Mouse (Mus musculus): ENCODE data around the gene Opcml.

Gene Opcml

GRCm38 (mm10) chr9:28605561-28605960, 815.0 kb downstream of the Opcml start:
- intact Hi-C loops (cut with DNase I) = no loop called here

DNA sequence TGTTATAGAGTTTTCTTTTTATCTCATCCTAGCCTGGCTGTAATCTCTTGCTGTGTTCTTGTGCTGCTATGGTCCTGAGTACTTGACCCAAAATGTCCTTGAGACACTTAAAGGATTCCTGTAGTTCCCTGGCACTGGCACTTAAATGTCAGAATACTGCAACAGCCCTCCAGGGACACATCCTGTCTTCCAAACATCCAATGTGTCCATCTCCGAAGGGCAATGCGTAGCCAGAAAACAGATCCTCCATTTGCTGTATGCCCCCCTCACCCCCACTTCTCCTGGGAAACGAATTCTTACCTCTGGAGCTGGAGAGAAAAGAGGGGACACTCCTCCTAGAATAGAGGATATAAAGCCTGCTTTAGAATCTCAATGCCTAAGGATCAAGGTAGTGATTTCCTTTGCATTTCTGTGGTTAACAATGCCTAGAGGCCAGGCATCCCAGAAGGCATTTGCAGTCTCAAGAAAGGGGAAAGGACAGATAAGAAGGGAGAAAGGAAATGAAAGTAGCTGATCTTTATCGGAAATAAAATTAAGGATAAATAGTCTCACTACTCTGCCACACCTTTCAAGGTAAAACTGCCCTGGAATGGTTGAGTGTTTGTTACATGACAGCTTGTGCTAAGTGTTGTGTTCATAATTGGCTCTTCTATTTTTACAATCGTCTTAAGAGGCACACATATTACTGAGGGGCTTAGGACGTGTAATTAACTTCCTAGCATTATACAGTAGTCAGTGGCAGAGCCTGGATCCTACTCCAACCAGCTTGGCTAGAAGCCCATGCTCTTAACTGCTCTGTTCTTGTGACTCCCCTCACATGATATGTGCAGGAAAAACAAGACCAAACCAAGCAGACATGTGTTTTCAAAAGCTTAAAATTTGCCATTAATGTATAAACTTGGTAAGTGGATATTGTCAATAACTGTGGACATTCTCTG, 823.4 kb downstream of the Opcml start:
- intact Hi-C loops (cut with DNase I) = no loop called here

GRCm38 (mm10) chr9:28615447-28615846, 824.9 kb downstream of the Opcml start:
- intact Hi-C loops (cut with DNase I) = no loop called here

GRCm38 (mm10) chr9:28617666-28618065, 827.1 kb downstream of the Opcml start:
- intact Hi-C loops (cut with DNase I) = no loop called here

DNA sequence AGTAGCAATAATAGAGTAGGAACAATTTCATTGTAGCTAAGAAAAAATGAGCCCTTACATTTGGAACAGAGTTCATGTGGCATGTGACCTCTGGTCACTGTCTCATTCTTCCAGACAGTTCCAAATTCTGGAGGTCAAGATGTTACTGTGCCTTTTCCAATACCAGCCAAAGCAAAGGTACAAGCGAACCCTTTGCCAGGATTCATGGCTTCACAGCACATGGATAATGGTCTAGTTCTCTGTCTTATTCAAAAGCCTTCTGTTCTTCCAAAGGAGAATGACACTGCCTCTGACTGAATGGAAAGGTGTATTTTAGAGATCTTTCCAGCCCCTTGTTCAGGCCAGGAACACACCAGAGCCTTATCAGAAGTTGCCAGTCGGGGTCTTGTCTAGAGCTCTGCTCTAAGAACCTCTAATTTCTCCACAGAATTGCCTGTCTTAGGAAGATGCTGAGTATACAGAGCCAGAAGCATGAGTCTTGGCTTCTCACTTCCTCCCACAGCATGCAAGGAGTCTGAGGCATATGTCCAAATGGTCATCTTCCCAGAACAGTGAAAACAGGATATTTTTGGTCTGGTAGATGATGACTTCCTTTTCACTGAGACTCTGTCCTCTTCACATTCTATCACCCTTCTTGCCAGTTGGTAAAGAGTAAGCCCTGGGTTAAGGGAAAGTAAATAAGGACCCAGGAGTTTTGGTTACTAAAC, 827.8 kb downstream of the Opcml start:
- intact Hi-C loops (cut with DNase I) = no loop called here

GRCm38 (mm10) chr9:28621939-28622338, 831.4 kb downstream of the Opcml start:
- intact Hi-C loops (cut with DNase I) = no loop called here

GRCm38 (mm10) chr9:28624870-28625269, 834.3 kb downstream of the Opcml start:
- intact Hi-C loops (cut with DNase I) = no loop called here

GRCm38 (mm10) chr9:28642766-28643165, 852.2 kb downstream of the Opcml start:
- intact Hi-C loops (cut with DNase I) = no loop called here

DNA sequence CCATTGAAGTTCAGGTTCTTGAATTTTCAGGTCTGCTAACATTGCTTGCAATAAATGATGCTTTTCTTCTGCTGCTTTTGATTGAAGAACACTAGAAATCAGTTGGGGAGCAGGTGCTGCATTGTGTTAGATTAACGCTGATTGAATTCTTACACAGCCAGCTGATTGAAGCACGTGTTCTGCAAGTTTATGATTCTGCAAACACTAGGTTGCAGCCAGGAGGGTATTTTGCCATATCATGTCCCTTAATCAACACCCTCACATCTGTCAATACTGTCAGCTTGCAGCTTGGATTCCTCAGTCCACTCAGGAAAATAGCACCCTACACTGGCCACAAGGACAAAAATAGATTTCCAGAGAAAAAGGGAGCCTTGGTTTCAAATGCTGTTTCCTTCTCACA, 853.5 kb downstream of the Opcml start:
- intact Hi-C loops (cut with DNase I) = no loop called here

- intact Hi-C loops (cut with DNase I) = no loop called here
Measured at GRCm38 (mm10) chr9:28650089-28650488, 859.5 kb downstream of the Opcml start.

DNA sequence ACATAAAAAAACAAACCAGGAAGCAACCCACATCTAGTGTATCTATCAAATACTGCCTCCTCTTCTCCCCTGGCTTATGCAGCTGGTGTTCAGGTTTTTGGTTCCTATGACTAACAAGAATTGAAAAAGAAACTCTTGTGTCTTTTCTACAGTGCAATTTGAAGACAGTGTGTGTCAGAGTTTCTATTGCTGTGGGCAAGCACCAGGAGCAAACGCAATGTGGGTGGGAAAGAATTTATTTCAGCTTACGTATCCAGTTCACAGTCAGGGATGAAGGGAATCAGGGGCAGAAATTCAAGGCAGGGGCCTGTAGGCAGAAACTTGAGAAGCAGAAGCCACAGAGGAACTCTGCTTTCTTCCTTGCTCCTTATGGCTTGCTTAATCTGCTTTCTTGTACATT, 869.4 kb downstream of the Opcml start:
- intact Hi-C loops (cut with DNase I) = no loop called here

DNA sequence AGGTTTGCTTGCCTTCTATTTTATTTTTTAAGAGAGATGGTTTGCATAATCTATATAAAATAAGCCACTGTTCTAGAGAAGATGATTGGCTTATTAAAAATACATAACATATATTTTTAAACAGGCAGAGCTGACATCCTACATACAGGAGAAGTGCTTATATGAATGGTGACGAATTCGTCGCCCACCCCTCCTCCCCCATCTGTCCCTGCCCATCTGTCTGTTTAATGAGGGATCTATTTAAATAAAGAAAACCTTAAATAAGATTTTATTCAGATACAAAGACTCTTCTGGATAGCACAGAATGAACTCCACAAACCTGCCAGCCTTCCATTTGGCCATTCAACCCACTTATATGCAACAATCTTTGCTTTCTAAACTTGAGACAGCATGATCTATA, 872.3 kb downstream of the Opcml start:
- intact Hi-C loops (cut with DNase I) = no loop called here

DNA sequence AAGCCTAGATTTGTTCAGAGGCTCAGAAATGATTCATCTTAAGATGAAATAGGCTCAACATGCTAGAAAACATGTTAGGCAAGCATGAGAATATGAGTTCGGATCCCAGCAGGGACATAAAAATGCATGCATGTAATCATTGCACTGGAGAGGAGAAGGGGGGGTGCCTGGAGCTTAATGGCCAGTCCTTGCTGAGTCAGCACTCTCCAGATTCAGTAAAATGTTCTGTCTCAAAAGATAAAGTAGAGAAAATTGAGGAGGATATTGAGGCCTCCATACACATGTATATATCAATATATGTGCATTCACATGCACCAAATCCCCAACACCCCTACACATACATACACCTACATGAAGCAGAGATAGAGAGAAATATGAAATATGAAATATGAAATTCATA, 889.7 kb downstream of the Opcml start:
- intact Hi-C loops (cut with DNase I) = no loop called here

- intact Hi-C loops (cut with DNase I) = no loop called here
Measured at GRCm38 (mm10) chr9:28681252-28682037, 890.9 kb downstream of the Opcml start.

DNA sequence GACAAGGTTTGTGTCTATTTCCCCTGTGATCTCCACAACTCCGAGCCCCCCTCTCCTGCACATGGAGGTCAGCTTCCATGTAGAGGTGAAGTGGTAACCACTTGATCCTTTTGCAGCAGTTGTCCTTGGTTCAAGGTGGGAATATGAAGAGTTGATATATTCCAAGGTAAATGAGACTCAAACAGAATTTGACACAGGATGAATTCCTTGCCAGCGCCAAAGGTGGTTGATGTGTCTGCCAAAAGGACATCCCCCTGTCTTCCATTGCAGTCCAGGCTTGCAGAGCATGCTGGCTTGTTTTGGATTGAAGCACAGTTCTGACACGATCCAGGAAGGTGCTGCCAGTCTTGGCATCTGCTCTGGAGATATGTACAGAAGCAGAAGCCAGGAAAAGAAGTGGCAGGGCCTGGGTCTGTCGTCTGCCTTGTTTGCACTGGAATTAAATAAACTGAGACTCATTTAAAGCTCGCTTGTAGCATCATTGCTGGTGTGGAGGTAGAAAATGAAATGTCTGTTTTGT, 893.4 kb downstream of the Opcml start:
- intact Hi-C loops (cut with DNase I) = no loop called here

DNA sequence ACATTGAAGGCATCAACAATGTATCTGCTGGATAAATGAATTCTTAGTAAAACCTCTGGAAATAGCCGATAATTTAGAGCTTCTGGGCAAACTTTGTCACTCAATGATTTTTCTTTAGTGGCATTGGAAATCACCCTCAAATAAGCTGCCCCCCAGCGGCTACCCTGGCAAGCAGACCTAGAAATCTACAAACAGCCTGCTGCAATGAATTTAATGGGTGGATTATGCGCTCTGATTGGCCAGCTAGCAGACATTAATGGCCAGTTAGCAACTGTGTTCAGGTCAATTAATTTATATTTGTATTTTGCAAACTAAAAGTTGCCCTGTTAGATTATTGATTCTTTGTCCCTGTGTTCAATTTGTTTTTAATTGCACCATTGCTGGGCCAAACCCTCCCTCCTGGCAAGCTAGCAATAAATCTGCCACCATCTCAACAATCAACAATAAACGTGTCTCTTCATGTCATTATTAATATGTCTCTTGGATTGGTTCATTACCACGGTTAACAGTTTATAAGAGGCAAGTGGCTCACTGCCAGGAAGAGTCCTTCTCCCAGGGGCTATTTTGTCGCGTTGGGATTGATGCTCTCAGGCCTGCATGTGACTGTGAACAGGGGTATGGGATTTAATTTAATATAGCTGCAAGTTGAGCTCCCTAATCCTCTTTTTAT, 896.5 kb downstream of the Opcml start:
- intact Hi-C loops (cut with DNase I) = no loop called here

DNA sequence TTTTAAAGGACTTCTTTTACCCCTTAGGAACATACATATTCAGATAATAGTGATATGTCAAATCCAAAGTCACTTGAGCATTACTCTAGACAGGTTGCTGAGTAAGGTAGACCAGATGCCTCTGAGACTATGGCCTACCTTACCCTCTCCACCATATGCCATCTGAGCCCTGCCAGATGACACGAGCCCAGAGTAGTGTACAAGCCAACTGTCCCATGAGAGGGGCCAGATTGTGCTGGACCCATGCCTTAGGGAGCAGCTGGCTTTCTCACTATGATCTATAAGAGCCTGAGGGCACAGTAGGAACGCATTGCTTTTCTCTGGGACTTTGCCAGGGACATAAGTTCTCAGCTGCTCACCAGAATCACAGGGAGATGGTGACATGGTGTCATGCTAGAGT, 899.6 kb downstream of the Opcml start:
- intact Hi-C loops (cut with DNase I) = no loop called here

- intact Hi-C loops (cut with DNase I) = no loop called here
Measured at GRCm38 (mm10) chr9:28705796-28706195, 915.2 kb downstream of the Opcml start.

DNA sequence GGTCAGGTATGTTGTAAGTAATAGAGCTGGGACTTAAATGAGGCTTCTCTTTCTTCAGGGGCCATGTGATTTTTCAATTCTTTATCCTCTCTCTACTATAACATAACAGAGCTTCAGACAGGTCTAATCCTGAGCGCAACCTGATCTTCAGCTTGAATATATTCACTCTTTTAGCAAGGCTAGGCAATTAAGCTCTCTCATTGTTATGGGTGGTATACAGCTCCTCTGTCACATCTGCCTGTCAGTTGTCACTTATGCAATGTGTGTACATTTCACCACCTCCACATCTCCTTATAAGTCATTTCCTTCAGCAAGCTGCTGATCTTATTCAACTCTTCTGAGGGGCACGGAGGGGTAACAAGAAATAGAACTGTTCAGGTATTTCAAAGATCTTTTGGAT, 924.0 kb downstream of the Opcml start:
- intact Hi-C loops (cut with DNase I) = no loop called here

- intact Hi-C loops (cut with DNase I) = no loop called here
Measured at GRCm38 (mm10) chr9:28720186-28720585, 929.6 kb downstream of the Opcml start.
